Mouse (Mus musculus) hindbrain, postnatal 0 days (tissue): ENCODE data around the gene Slc4a10. TPM values are rescaled to one million over a fixed set of nuclear protein-coding genes. Genes with fewer than 3 reads are reported as not detected.
A peak's percentile ranks its signal among the peaks of the same experiment; 100 is the strongest.

Experiments
- ATAC-seq: fragments of 200-750 bp; cut with Nextera tagmentation; 2 replicates; pipeline ENCODE4 v1.8.0; 2017; ENCODE audit warnings: mild to moderate bottlenecking, moderate TSS enrichment, moderate library complexity
- DNase-seq: peaks from one replicate; pipeline ENCODE4 v3.0.0-alpha.2; 2015; ENCODE audit warnings: low spot score
- H3K27ac ChIP-seq: fragments of 300-500 bp; sonication (generic); 2 replicates; pipeline ENCODE4 v1.5.1; 2014; ENCODE audit warnings: mild to moderate bottlenecking
- H3K27me3 ChIP-seq: fragments of 300-500 bp; sonication (generic); 2 replicates; pipeline ENCODE4 v1.6.1; 2014; ENCODE audit warnings: low read length, mixed read lengths; ENCODE audit not compliant: insufficient read depth
- H3K36me3 ChIP-seq: fragments of 300-500 bp; sonication (generic); 2 replicates; pipeline ENCODE4 v1.6.1; 2014; ENCODE audit warnings: low read length, mixed read lengths; ENCODE audit not compliant: insufficient read depth
- H3K4me1 ChIP-seq: fragments of 300-500 bp; sonication (generic); 2 replicates; pipeline ENCODE4 v1.6.1; 2014; ENCODE audit warnings: antibody characterized with exemption, low read length, mixed read lengths; ENCODE audit not compliant: insufficient read depth
- H3K4me2 ChIP-seq: fragments of 300-500 bp; sonication (generic); 2 replicates; pipeline ENCODE4 v1.6.1; 2014; ENCODE audit warnings: low read depth, mild to moderate bottlenecking, low read length, moderate library complexity, mixed read lengths
- H3K4me3 ChIP-seq: fragments of 300-500 bp; sonication (generic); 2 replicates; pipeline ENCODE4 v1.5.1; 2014; ENCODE audit warnings: low read length
- H3K9ac ChIP-seq: fragments of 300-500 bp; sonication (generic); replicated peaks from 2 replicates; pipeline ENCODE4 v1.6.1; 2014; ENCODE audit warnings: mild to moderate bottlenecking, low read length, moderate library complexity, mixed read lengths
- H3K9me3 ChIP-seq: fragments of 300-500 bp; sonication (generic); 2 replicates; pipeline ENCODE4 v1.6.1; 2016; ENCODE audit warnings: low read length, mixed read lengths
- CTCF ChIP-seq: IDR thresholded peaks from 2 replicates; pipeline ENCODE4 v1.5.1; 2016; ENCODE audit warnings: antibody characterized with exemption, control low read depth, low read depth
- WGBS: fragments of 180-500 bp; shearing (Covaris S2); extraction: QIAGEN DNeasy Blood & Tissue Kit; methylation state at CpG from one replicate; pipeline ENCODE4 v1.1.7; 2014; 5-methylcytosine and 5-hydroxymethylcytosine counted together
- polyA plus RNA-seq: library from polyadenylated mRNA; unstranded; fragments of >200 nt; fragmentation: Nextera tagmentation; extraction: Ambion mirVana; gene quantifications from 2 replicates; pipeline ENCODE4 v1.2.1, GENCODE M21; 2015
- total RNA-seq: library from RNA; depleted of rRNA; stranded (reverse); fragments of >200 nt; gene quantifications from 2 replicates; pipeline ENCODE4 v1.2.3, GENCODE M21; 2014

Gene Slc4a10
- total and polyA plus RNA-seq, 2 experiments from 2014 or later = 26.8 to 74.4 TPM

- Histone ChIP-seq H3K27me3 (no peaks in the 10 kb centered on the region), H3K4me3 (no peak overlapping the region), H3K36me3 (no peaks in the 10 kb centered on the region), H3K9ac (no peak overlapping the region), H3K4me1 (no peaks in the 10 kb centered on the region; the same call in 1 of the 2 replicates), H3K27ac (no peak overlapping the region), H3K4me2 (no peak overlapping the region), H3K9me3 (no peaks in the 10 kb centered on the region)
- WGBS = 58% methylated on average over 4 of the region's 4 CpGs
- ATAC-seq = no peak
- TF ChIP-seq CTCF = no peak
- DNase-seq = no peak
Observed at GRCm38 (mm10) chr2:62339222-62339944, 293.1 kb downstream of the Slc4a10 start.

- Histone ChIP-seq H3K4me2 (peak overlapping the region; percentile 38), H3K9me3 (no peaks in the 10 kb centered on the region), H3K4me1 (no peaks in the 10 kb centered on the region; the same call in 1 of the 2 replicates), H3K36me3 (no peaks in the 10 kb centered on the region), H3K9ac (no peak overlapping the region), H3K27ac (no peak overlapping the region), H3K4me3 (no peak overlapping the region), H3K27me3 (no peaks in the 10 kb centered on the region)
- WGBS = 66% methylated on average over 3 of the region's 3 CpGs
- DNase-seq (no peak), ATAC-seq (no peak)
- TF ChIP-seq CTCF = no peak
Observed at GRCm38 (mm10) chr2:62341061-62341733, 294.9 kb downstream of the Slc4a10 start.

GRCm38 (mm10) chr2:62341734-62342128, 295.5 kb downstream of the Slc4a10 start:
- H3K27me3 ChIP-seq = no peaks in the 10 kb centered on the region
- H3K4me1 ChIP-seq = no peaks in the 10 kb centered on the region; the same call in 1 of the 2 replicates
- no peak for TF ChIP-seq CTCF
- H3K27ac ChIP-seq = no peak overlapping the region
- no peaks in the 10 kb centered on the region for H3K36me3 ChIP-seq
- no peak overlapping the region for H3K9ac ChIP-seq
- H3K4me2 ChIP-seq = peak overlapping the region; percentile 38
- DNase-seq (peak; percentile 51), ATAC-seq (peak; percentile 48)
- H3K9me3 ChIP-seq = no peaks in the 10 kb centered on the region
- 21% methylated on average over 14 of the region's 14 CpGs for WGBS
- H3K4me3 ChIP-seq = no peak overlapping the region

GRCm38 (mm10) chr2:62344367-62344766, 298.1 kb downstream of the Slc4a10 start:
- no peaks in the 10 kb centered on the region for H3K36me3 ChIP-seq
- 64% methylated on average over 6 of the region's 6 CpGs for WGBS
- H3K27ac ChIP-seq = no peak overlapping the region
- no peaks in the 10 kb centered on the region; the same call in 1 of the 2 replicates for H3K4me1 ChIP-seq
- H3K9me3 ChIP-seq = no peaks in the 10 kb centered on the region
- no peak for TF ChIP-seq CTCF
- ATAC-seq (no peak), DNase-seq (no peak)
- no peak overlapping the region for H3K4me2 ChIP-seq
- H3K4me3 ChIP-seq = no peak overlapping the region
- H3K9ac ChIP-seq = no peak overlapping the region
- no peaks in the 10 kb centered on the region for H3K27me3 ChIP-seq

GRCm38 (mm10) chr2:62346771-62347170, 300.5 kb downstream of the Slc4a10 start:
- Histone ChIP-seq H3K4me2 (no peak overlapping the region), H3K4me3 (no peak overlapping the region), H3K9ac (no peak overlapping the region), H3K36me3 (no peaks in the 10 kb centered on the region), H3K9me3 (no peaks in the 10 kb centered on the region), H3K27ac (no peak overlapping the region), H3K4me1 (no peaks in the 10 kb centered on the region; the same call in 1 of the 2 replicates), H3K27me3 (no peaks in the 10 kb centered on the region)
- TF ChIP-seq CTCF = peak; percentile 28
- 4% methylated on average over 1 of the region's 1 CpGs for WGBS
- peak; percentile 37 for DNase-seq
- no peak for ATAC-seq

GRCm38 (mm10) chr2:62347762-62348161, 301.5 kb downstream of the Slc4a10 start:
- Histone ChIP-seq H3K36me3 (no peaks in the 10 kb centered on the region), H3K27ac (no peak overlapping the region), H3K27me3 (no peaks in the 10 kb centered on the region), H3K4me1 (no peaks in the 10 kb centered on the region), H3K4me3 (no peak overlapping the region), H3K9ac (no peak overlapping the region), H3K9me3 (no peaks in the 10 kb centered on the region), H3K4me2 (no peak overlapping the region)
- 93% methylated on average over 9 of the region's 9 CpGs for WGBS
- no peak for DNase-seq
- ATAC-seq = no peak
- no peak for TF ChIP-seq CTCF

- 77% methylated on average over 3 of the region's 3 CpGs for WGBS
- ATAC-seq (no peak), DNase-seq (no peak)
- Histone ChIP-seq H3K4me1 (no peaks in the 10 kb centered on the region), H3K27me3 (no peaks in the 10 kb centered on the region), H3K27ac (no peak overlapping the region), H3K9ac (no peak overlapping the region), H3K9me3 (no peaks in the 10 kb centered on the region), H3K36me3 (no peaks in the 10 kb centered on the region), H3K4me2 (no peak overlapping the region), H3K4me3 (no peak overlapping the region)
- TF ChIP-seq CTCF = no peak
Observed at GRCm38 (mm10) chr2:62352035-62352434, 305.8 kb downstream of the Slc4a10 start.
